Mouse (Mus musculus): ENCODE results near the gene Zbtb44.

DNA sequence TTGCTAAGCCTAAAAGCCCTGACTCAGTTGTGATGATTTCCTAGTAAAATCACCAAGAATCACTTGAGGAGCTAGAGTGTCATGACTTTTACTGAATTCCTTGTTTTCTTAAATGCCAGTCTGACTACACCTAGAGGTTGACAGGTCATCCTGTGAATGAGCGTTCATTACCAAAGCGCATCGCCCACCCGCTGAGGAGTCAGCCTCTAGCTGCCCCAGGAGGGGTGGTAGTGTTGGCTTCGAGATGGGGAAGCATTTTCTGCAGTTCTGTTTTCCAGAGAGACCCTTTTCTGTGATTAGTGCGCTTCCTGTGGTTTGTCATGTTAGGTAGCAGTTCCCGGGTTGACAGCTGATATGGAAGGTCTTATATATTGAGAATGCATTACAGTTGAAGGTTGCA is 43.4 kb downstream of the Zbtb44 start:
- TF ChIP-seq TAL1 (IDR thresholded peaks at IDR 0.05; ENCODE audit: low read length) (no peak), GATA1 (IDR thresholded peaks at IDR 0.05; ENCODE audit: low read length) (no peak)
